Mouse (Mus musculus) spleen, embryonic (tissue): ENCODE measurements at regions not wholly inside any gene's neighbourhood (a gene's known extent, or its start where the extent isn't known, plus 50 kb on each side); places are given as distances from the start of the nearest gene placed in this dataset.

Experiments used
- CTCF ChIA-PET: fragments of 350-600 bp; sonication (Branson Sonifier 250); formaldehyde crosslinking; loops from one replicate; lab custom pipeline; 2022; lab: Charles Lee

DNA sequence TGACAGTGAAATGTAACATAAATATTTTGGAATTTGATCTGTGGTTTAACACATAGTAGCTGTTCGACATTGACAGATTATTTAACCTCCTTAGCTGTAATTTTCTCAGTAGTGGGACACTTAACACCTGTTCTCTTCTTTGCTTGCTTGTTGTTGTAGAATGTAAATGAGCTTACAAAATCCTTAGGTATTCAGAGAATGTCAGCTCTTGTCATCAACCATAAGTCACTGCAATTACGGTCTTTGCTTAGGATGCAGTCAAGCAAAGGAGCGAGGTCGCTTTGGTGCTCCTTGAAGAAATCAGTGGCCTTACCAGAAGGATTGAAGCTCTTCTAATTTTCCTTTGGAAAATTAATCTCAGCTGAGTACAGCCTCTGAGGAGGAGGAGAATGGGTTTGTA is 311.2 kb upstream of the Pappa start:
- CTCF ChIA-PET, result no interaction called here

DNA sequence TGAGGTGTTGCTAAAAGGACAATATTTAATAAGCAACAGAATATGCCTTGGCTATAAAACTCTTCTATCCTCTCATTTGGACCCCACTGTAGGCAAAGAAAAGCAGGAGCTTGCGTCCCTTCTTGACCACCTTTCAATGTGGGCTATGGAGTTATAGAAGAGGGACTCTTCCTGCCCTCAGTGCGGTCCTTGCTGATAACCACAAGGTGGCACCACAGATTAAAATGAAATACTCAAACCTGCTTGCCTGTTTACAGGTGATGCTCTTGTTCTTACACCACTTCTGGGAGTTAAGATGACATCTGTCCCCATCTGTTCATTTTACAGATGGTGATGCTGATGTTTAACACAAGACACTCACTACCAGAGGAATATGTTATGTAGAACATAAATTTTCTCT is 291.1 kb upstream of the Pappa start:
- CTCF ChIA-PET, result no interaction called here

DNA sequence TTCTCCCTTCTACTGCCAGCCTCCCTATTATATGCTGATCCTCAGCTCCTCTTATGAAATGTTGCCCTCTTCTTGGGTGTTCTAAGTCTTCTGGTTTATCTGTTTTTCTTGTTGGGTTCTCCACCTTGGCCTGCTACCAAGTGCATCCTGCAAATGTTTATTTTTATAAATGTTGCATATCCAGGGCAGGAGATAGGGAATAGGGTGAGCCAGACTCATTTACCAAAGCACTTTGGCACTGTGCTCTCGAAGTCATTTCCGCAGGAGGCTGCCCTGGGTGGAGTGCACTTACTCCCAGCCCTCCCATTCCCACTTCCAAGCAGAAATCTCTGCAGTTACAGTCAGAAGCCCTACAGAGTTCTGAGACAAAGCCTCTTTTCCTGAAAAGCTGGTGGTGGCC is 249.5 kb upstream of the Pappa start:
- CTCF ChIA-PET, result no interaction called here

DNA sequence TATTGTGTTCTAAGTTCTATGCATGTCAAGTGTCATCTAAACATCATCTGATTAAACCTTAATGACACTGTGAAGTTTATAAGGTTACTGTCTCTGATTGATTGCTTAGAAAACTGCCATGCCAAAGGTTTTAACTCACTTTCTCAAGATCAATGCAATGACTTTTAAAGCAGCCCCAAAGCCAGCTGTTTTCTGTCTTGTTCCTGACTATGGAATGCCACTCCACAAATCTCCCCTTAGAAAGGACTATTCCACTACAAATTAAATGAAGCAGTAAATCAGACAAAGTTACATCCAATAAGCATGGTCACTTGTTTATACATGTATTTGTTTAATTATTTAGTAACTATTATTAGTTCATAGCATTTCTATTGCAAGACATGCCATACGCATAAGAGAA is 247.1 kb upstream of the Pappa start:
- CTCF ChIA-PET, result no interaction called here

DNA sequence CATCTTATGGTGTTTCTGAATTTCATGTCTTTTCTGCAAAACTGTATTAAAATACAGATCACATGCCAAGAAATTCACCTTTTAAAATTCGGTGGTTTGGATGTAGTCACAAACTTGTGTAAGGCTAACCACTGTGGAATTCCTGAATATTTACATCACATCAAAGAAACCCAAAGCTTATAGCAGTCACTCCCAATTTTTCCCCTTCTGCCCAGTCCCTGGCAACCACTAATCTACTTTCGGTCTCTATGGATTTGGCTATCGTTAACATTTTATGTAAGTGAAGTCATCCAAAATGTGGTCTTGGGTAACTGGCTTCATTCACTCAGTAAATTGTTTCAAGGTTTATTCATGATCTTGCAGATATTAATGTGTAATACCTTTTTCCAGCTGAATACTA is 226.0 kb upstream of the Pappa start:
- CTCF ChIA-PET, result no interaction called here

DNA sequence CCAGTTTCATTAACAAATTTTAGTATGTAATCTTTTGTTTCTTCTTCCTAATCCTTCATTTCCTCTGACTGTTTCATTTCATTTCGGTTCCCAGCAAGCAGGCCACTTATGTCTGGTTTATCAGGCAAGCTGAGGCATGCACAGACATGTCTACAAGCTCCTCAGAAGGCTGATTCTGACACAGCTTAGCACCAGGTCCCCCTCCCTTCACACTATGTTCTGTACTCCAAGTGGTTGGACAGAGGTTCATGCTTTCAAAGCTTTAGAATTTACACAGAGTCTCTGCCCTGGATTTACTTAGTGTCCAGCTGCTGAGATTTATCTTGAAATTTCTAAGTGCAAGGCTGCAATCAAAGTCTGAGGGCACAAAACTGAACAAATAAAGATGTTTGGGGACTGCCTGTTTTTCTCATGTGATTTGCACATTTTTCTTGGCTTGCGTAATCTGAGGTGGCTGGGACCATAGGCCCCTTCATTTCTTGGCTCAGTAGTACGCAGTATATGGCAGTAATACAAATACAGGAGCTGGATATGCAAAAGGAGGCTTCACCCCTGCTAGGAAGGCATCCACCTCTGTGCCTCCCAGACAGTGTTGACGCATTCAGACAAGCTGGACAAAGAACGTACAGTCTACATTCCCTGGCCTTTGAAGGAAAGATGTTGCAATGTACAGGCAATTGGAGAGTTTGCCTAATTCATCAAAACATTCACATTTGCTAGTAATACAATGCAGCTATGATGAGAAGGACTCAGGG is 222.7 kb upstream of the Pappa start:
- CTCF ChIA-PET, result no interaction called here

DNA sequence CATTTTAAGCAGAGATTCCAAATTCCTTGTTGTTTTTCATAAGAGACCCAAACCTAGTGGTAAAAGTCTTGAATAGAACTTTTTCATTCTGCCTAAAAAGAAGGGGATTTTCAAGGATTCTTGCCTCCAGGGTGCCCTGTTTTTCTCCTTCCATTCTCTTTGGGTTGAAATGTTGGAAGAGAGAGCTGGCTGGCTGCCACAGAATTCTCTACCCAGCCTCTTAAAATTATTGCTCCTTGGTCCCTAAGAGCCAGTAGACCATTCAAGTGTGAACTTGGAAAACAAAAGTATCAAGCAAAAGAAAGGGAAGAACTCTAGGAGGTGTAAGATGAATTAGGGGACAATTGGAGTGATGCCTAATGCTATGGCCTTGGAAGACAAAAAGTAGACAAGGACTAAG is 200.2 kb upstream of the Pappa start:
- CTCF ChIA-PET, result no interaction called here

DNA sequence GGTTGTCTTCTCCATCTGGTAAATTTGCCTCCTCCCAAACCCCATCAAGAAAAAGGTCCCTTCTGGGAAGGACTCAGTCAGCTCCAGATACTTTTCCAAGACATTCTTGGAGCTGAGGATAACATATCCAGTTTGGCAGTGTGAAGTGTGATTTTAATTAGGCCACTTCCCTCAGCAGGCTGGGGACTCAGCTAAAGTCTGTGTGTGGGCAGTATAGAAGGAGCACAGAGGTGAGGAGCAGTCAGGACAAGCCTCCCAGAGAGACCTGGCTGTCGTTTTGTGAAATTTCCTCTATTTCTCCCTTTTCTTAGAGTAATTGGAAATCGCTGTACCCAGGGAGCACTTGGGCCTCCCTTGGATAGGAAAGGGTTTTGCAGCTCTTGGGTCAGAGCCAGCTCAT is 195.4 kb upstream of the Pappa start:
- CTCF ChIA-PET, result no interaction called here

DNA sequence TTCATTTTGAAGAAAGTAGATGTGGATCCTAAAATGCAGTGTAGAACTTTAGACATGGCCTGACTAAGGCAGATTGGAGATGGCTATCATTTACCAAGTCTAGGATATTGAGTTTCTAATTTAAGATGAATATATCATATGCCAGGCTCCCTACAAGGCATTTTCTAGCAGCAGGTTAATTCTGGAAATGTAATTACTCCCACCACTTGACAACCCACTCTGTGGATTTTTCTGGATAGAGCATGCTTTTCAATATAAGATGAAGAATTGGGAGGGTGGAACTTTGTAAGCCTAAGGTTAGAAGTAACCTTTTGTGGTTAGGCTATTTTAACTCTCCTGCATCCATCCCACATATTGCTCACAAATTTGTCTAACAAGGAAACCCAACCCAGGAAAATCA is 178.4 kb upstream of the Pappa start:
- CTCF ChIA-PET, result no interaction called here

DNA sequence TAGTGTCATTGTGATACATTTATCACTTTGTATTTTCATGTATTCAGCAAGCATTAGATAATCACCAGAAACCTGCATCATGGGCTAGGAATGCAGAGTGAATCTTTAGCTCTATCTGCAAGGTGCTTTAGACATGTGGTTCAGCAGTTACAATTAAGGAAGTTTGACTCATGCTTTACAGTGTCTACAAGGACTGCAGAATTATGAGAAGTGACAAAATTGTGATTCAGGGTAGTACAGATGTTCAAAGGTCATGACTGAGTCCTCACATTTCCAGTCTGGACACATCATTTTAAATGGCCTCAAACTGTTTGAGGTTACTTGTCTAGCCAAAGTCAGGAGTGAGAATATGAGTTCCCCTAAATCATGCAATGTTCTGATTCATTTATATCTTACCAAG is 171.3 kb upstream of the Pappa start:
- CTCF ChIA-PET, result no interaction called here

DNA sequence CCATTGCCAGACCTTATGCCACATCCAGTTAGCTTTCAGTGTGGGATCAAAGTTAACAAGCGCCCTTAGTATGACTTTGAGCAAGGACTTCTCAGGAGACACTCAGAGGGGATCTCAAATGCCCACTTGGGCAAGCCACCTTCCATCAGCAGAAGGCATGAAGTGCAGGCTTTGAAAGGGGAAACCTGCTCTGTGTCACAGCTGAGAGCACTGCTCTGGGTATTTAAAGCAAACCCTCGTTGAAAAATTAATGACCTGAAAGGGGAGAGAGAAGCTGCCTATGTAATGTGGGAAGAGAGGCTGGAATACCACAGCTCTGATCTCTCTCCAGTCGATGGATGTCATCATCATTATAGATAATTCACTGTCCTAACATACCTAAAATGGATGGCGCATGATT is 165.1 kb upstream of the Pappa start:
- CTCF ChIA-PET, result no interaction called here

DNA sequence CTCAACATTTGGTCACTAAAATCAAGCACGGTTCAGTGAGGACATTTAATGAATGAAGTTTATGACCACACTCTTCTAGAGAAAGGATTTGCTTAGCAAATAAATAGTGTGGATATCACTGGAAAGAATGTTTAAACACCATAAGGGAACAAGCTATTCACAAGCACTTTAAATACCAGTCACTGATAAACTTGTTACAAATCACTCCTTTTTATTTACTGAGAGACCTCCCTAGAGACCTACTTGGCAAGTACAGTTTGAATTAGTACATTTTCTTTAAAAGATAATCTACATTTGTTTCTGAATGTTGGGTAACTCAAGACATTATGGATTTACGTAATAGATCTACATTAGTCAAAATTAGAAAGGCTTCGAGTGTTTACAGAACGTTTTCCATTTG is 162.2 kb upstream of the Pappa start:
- CTCF ChIA-PET, result no interaction called here
